Mouse (Mus musculus) stomach, embryonic 14.5 days (tissue): Measurements from ENCODE around the gene Aldoc. TPM values are rescaled to one million over a fixed set of nuclear protein-coding genes. Genes with fewer than 3 reads are reported as not detected.

ENCODE experiments used
- ATAC-seq: fragments of 200-750 bp; cut with Nextera tagmentation; 2 replicates; pipeline ENCODE4 v1.8.0; 2017; ENCODE audit warnings: low read depth, moderate TSS enrichment; ENCODE audit not compliant: insufficient number of reproducible peaks, insufficient read depth, low FRiP score
- H3K27ac ChIP-seq: fragments of 300-500 bp; sonication (generic); 2 replicates; pipeline ENCODE4 v1.5.1; 2014; ENCODE audit warnings: mild to moderate bottlenecking, low read length, moderate library complexity, mixed read lengths
- H3K27me3 ChIP-seq: fragments of 300-500 bp; sonication (generic); 2 replicates; pipeline ENCODE4 v1.6.1; 2014; ENCODE audit warnings: low read length, control low read depth, mixed read lengths; ENCODE audit not compliant: control insufficient read depth, insufficient read depth
- H3K36me3 ChIP-seq: fragments of 300-500 bp; sonication (generic); 2 replicates; pipeline ENCODE4 v1.6.1; 2014; ENCODE audit warnings: mild to moderate bottlenecking, control low read depth, low read length, moderate library complexity, mixed read lengths; ENCODE audit not compliant: control insufficient read depth, insufficient read depth
- H3K4me1 ChIP-seq: fragments of 300-500 bp; sonication (generic); 2 replicates; pipeline ENCODE4 v1.6.1; 2014; ENCODE audit warnings: low read length, control low read depth, mixed read lengths; ENCODE audit not compliant: control insufficient read depth, insufficient read depth
- H3K4me2 ChIP-seq: fragments of 300-500 bp; sonication (generic); replicated peaks from 2 replicates; pipeline ENCODE4 v1.6.1; 2014; ENCODE audit warnings: low read depth, low read length, control low read depth
- H3K4me3 ChIP-seq: fragments of 300-500 bp; sonication (generic); 2 replicates; pipeline ENCODE4 v1.5.1; 2014; ENCODE audit warnings: low read depth, low read length, control low read depth
- H3K9ac ChIP-seq: fragments of 300-500 bp; sonication (generic); replicated peaks from 2 replicates; pipeline ENCODE4 v1.6.1; 2014; ENCODE audit warnings: low read depth, mild to moderate bottlenecking, control low read depth, low read length, moderate library complexity, mixed read lengths
- H3K9me3 ChIP-seq: fragments of 300-500 bp; sonication (generic); 2 replicates; pipeline ENCODE4 v1.6.1; 2016; ENCODE audit warnings: low read depth, low read length, control low read depth; ENCODE audit not compliant: control insufficient read depth
- WGBS: fragments of 180-500 bp; shearing (Covaris S2); extraction: QIAGEN DNeasy Blood & Tissue Kit; methylation state at CpG from one replicate; pipeline ENCODE4 v1.1.7; 2014; 5-methylcytosine and 5-hydroxymethylcytosine counted together
- polyA plus RNA-seq: library from polyadenylated mRNA; unstranded; fragments of >200 nt; fragmentation: Nextera tagmentation; extraction: Ambion mirVana; gene quantifications from 2 replicates; pipeline ENCODE4 v1.2.1, GENCODE M21; 2014

Aldoc gene
- polyA plus RNA-seq, 1 experiment from 2014 or later: 18.8 TPM

- WGBS: 79% methylated on average over 12 of the region's 12 CpGs
- H3K4me1 ChIP-seq: peaks cover 19% of the 10 kb centered on the region
- H3K9ac ChIP-seq: no peak overlapping the region
- peaks cover 6% of the 10 kb centered on the region for H3K36me3 ChIP-seq
- H3K9me3 ChIP-seq: no peaks in the 10 kb centered on the region
- H3K4me3 ChIP-seq: no peak overlapping the region
- H3K27me3 ChIP-seq: no peaks in the 10 kb centered on the region
- H3K4me2 ChIP-seq: no peak overlapping the region
- H3K27ac ChIP-seq: no peak overlapping the region
- ATAC-seq: no peak
Measured at GRCm38 (mm10) chr11:78341702-78342101, 18.9 kb downstream of the Aldoc start.

GRCm38 (mm10) chr11:78343381-78344327 is 20.9 kb downstream of the Aldoc start, which contains the start of gene Unc119:
Unc119 (plus strand) TSS chr11:78343482.
- 1% methylated on average over 66 of the region's 66 CpGs for WGBS

GRCm38 (mm10) chr11:78344328-78344889 is 21.6 kb downstream of the Aldoc start:
- Histone ChIP-seq H3K4me2 (peak overlapping the region; percentile 84), H3K4me3 (peak overlapping the region; percentile 94), H3K9me3 (no peaks in the 10 kb centered on the region), H3K36me3 (peaks cover 10% of the 10 kb centered on the region), H3K27ac (peak overlapping the region; percentile 87), H3K4me1 (peaks cover 19% of the 10 kb centered on the region), H3K27me3 (no peaks in the 10 kb centered on the region), H3K9ac (no peak overlapping the region; the same call in 1 of the 2 replicates)
- no peak for ATAC-seq
- 66% methylated on average over 6 of the region's 6 CpGs for WGBS

More at GRCm38 (mm10) chr11:78343381-78344327, 20.9 kb downstream of the Aldoc start, which contains the start of gene Unc119:
- Histone ChIP-seq H3K36me3 (peaks cover 10% of the 10 kb centered on the region), H3K9me3 (no peaks in the 10 kb centered on the region), H3K27ac (peak within 1 kb of the TSS; percentile 87), H3K27me3 (no peaks in the 10 kb centered on the region), H3K4me3 (peak within 1 kb of the TSS; percentile 94), H3K4me1 (peaks cover 19% of the 10 kb centered on the region), H3K4me2 (peak within 1 kb of the TSS; percentile 84), H3K9ac (peak within 1 kb of the TSS; percentile 87)
- peak; percentile 86 for ATAC-seq

GRCm38 (mm10) chr11:78344890-78345715 is 22.3 kb downstream of the Aldoc start:
- Histone ChIP-seq H3K9me3 (no peaks in the 10 kb centered on the region), H3K27me3 (no peaks in the 10 kb centered on the region), H3K36me3 (peaks cover 10% of the 10 kb centered on the region), H3K4me1 (peaks cover 26% of the 10 kb centered on the region), H3K4me3 (0 out of 2 replicates have a peak overlapping the region, but pooled peaks have one; percentile 94), H3K4me2 (peak overlapping the region; percentile 84), H3K9ac (no peak overlapping the region), H3K27ac (no peak overlapping the region; the same call in 1 of the 2 replicates)
- ATAC-seq: no peak; the same call in 1 of the 2 replicates
- WGBS: 42% methylated on average over 8 of the region's 8 CpGs

- Histone ChIP-seq H3K27ac (no peak overlapping the region), H3K9me3 (no peaks in the 10 kb centered on the region), H3K36me3 (peaks cover 10% of the 10 kb centered on the region), H3K4me1 (peaks cover 26% of the 10 kb centered on the region), H3K4me2 (no peak overlapping the region), H3K4me3 (no peak overlapping the region), H3K27me3 (no peaks in the 10 kb centered on the region), H3K9ac (no peak overlapping the region)
- ATAC-seq: no peak
- WGBS: 80% methylated on average over 7 of the region's 7 CpGs
Measured at GRCm38 (mm10) chr11:78345801-78346200, 23.0 kb downstream of the Aldoc start.

GRCm38 (mm10) chr11:78346326-78347069 is 23.7 kb downstream of the Aldoc start:
- Histone ChIP-seq H3K4me3 (no peak overlapping the region), H3K4me1 (peaks cover 26% of the 10 kb centered on the region), H3K9me3 (no peaks in the 10 kb centered on the region), H3K9ac (no peak overlapping the region), H3K4me2 (no peak overlapping the region), H3K27me3 (no peaks in the 10 kb centered on the region), H3K36me3 (peaks cover 10% of the 10 kb centered on the region), H3K27ac (0 out of 2 replicates have a peak overlapping the region, but pooled peaks have one; percentile 15)
- WGBS: 77% methylated on average over 6 of the region's 6 CpGs
- ATAC-seq: no peak

GRCm38 (mm10) chr11:78347070-78347754 is 24.4 kb downstream of the Aldoc start:
- no peak overlapping the region for H3K4me2 ChIP-seq
- no peaks in the 10 kb centered on the region for H3K27me3 ChIP-seq
- H3K4me1 ChIP-seq: peaks cover 26% of the 10 kb centered on the region
- H3K9ac ChIP-seq: no peak overlapping the region
- no peak overlapping the region for H3K4me3 ChIP-seq
- 0 out of 2 replicates have a peak, but pooled peaks have one; percentile 21 for ATAC-seq
- no peaks in the 10 kb centered on the region for H3K9me3 ChIP-seq
- 91% methylated on average over 10 of the region's 10 CpGs for WGBS
- no peak overlapping the region for H3K27ac ChIP-seq
- peaks cover 10% of the 10 kb centered on the region for H3K36me3 ChIP-seq
